Mouse (Mus musculus) heart, postnatal 14 days (tissue): ENCODE results near the gene Slc18b1. TPM values are rescaled to one million over a fixed set of nuclear protein-coding genes. Genes with fewer than 3 reads are reported as not detected.

ENCODE experiments used
- DNase-seq, 2 experiments: peaks; one replicate each; pipeline ENCODE4 v3.0.0; 2021 to 2022
- intact Hi-C: fragments of 180-260 bp; cut with DNase I; formaldehyde crosslinking; loops from one replicate; pipeline ENCODE4 v1.15.1; 2025
- total RNA-seq, 2 experiments: library from RNA; stranded (reverse); gene quantifications; 2 replicates each; pipeline ENCODE4 v1.2.3; 2021

Slc18b1 gene
- total RNA-seq, 2 experiments from 2014 or later: 9.2 to 9.4 TPM

- intact Hi-C loops: no loop called here
- DNase-seq: no peak
Observed at GRCm38 (mm10) chr10:23802911-23803310, 6.1 kb downstream of the Slc18b1 start.

- intact Hi-C loops: no loop called here
- DNase-seq: no peak
Observed at GRCm38 (mm10) chr10:23804665-23805064, 7.9 kb downstream of the Slc18b1 start.

GRCm38 (mm10) chr10:23806201-23806600 is 9.4 kb downstream of the Slc18b1 start:
- DNase-seq: no peak
- intact Hi-C loops: no loop called here

- DNase-seq: peak; percentile 65 to 84
- intact Hi-C loops: loop anchor here (5.0 kb wide), 1 partner anchor 270 kb away; no protein-coding TSS in a partner anchor
Observed at GRCm38 (mm10) chr10:23811635-23812437, 15.1 kb downstream of the Slc18b1 start.

- intact Hi-C loops: loop anchor here (5.0 kb wide), 1 partner anchor 270 kb away; no protein-coding TSS in a partner anchor
- DNase-seq: no peak
Observed at GRCm38 (mm10) chr10:23812438-23812759, 15.6 kb downstream of the Slc18b1 start.

- DNase-seq: no peak
- intact Hi-C loops: loop anchor here (5.0 kb wide), 1 partner anchor 269 kb away; no protein-coding TSS in a partner anchor
Observed at GRCm38 (mm10) chr10:23812852-23813766, 16.3 kb downstream of the Slc18b1 start.

- DNase-seq: peak; percentile 74 to 86
- intact Hi-C loops: no loop called here
Observed at GRCm38 (mm10) chr10:23815168-23815567, 18.4 kb downstream of the Slc18b1 start.

GRCm38 (mm10) chr10:23816241-23816640 is 19.5 kb downstream of the Slc18b1 start:
- intact Hi-C loops: loop anchor here (2.0 kb wide), 1 partner anchor 315 kb away; no protein-coding TSS in a partner anchor
- DNase-seq: no peak

GRCm38 (mm10) chr10:23826516-23826915 is 29.7 kb downstream of the Slc18b1 start:
- intact Hi-C loops: no loop called here

GRCm38 (mm10) chr10:23836003-23836964 is 39.5 kb downstream of the Slc18b1 start:
- intact Hi-C loops: no loop called here

More at GRCm38 (mm10) chr10:23826516-23826915, 29.7 kb downstream of the Slc18b1 start:
- no peak for DNase-seq

GRCm38 (mm10) chr10:23837115-23837514 is 40.3 kb downstream of the Slc18b1 start:
- intact Hi-C loops: no loop called here

More at GRCm38 (mm10) chr10:23836003-23836964, 39.5 kb downstream of the Slc18b1 start:
- DNase-seq: peak in 1 of 2 experiments; percentile 23

GRCm38 (mm10) chr10:23838910-23839309 is 42.1 kb downstream of the Slc18b1 start:
- intact Hi-C loops: no loop called here
- DNase-seq: no peak

More at GRCm38 (mm10) chr10:23837115-23837514, 40.3 kb downstream of the Slc18b1 start:
- DNase-seq: no peak

- intact Hi-C loops: no loop called here
- no peak for DNase-seq
Observed at GRCm38 (mm10) chr10:23839368-23839767, 42.6 kb downstream of the Slc18b1 start.

- no peak for DNase-seq
- intact Hi-C loops: no loop called here
Observed at GRCm38 (mm10) chr10:23840496-23840895, 43.7 kb downstream of the Slc18b1 start.

GRCm38 (mm10) chr10:23851228-23851912 is 54.6 kb downstream of the Slc18b1 start, which contains the start of gene Vnn3:
Gene Vnn3, plus strand, starts transcription at chr10:23851462.
- no peak for DNase-seq
- intact Hi-C loops: no loop called here

- intact Hi-C loops: no loop called here
- DNase-seq: no peak
Observed at GRCm38 (mm10) chr10:23852096-23852495, 55.3 kb downstream of the Slc18b1 start.

GRCm38 (mm10) chr10:23864362-23865312 is 67.9 kb downstream of the Slc18b1 start:
- no peak for DNase-seq
- intact Hi-C loops: no loop called here
